Mouse (Mus musculus) kidney, postnatal 36 days (tissue): ENCODE results near the gene Cdh4.

ENCODE experiments used
- DNase-seq, 2 experiments: peaks; one replicate each; pipeline ENCODE4 v3.0.0; 2021 to 2022; ENCODE audit warnings: mixed read lengths in 2 of 2

The Cdh4 gene

DNA sequence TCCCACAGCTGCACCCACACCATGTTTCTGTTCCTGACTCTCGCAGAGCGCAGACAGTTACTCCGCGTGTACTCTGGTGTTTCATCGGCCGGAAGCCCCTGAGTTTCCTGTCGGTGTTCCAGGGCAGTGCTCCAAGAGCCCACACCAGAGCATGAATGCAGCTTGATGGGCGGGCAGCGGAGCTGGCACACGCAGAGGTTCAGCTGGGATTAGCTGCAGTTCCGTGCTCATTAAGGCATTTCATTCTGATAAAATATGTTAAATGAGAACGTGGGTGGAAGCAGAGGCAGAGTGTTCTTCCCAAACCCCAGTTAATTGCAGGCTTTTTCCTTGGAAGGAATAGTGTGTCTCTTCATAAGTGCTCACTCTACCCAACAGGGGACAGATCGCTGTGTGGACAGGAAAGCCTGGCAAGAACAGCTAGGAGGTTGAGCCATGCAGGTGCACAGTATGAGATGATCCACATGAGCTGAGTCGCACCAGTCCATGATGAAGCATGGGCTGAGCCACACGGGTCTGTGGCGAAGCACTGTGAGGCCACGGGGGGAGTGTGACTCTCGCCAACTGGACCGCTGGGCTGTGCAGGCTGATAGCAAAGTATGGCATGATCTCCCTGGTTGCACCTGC is 357.8 kb downstream of the Cdh4 start:
- peak; percentile 5 to 40 for DNase-seq

DNA sequence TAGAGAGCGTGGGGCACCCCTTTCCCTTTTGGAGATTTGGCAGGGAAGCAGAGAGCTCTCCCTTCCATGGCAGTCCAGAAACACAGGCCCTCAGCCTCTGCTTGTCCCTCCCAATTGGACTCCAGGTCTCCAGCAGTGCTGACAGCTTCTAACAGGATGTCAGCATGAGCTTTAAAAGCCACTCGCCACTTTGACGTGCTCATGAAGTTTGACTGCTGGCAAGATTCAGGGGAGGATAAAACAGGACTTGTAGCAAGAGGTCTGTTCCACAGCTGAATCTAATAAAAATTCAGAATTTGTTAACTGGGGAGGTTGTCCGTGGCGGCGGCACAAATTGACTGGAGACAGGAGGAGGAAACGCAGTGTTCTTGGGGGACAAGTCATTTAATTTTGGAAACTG is 358.8 kb downstream of the Cdh4 start:
- no peak for DNase-seq

DNA sequence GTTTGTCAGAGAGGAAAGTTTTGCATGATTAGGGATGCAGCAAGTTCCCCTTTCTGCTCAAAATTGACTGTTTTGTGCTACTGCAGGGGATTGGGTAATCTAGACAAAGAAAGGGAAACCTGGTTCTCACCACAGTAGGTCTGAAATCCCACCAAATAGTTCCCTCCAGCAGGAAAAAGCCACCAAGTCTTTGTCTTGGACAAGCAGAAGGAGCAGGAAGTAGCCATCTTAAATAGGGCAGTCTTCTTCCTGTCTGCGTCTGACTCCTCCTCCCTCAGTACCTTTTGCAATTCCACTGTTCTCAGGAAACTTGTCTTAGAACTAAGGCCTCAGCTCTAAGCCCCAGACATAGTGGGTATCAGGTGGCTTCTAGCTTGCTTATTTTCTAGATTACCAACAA is 360.2 kb downstream of the Cdh4 start:
- no peak for DNase-seq

DNA sequence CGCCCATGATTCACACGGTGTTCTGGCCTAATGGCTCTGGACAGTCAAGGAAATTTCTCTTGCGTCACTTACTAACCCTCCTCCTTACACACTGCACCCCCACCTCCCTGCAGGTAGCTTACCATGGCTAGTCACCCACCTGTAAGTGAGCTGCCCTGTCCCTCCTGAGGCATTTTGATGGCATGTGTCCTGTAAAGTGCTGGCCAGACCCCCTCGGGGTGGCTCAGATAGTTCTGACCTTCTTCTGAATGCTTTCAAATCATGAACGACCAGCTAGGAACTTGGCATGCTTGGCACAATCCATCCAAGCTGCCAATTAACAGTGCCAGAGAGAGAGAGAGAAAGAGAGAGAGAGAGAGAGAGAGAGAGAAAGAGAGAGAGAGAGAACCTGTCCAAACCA is 368.9 kb downstream of the Cdh4 start:
- no peak for DNase-seq

DNA sequence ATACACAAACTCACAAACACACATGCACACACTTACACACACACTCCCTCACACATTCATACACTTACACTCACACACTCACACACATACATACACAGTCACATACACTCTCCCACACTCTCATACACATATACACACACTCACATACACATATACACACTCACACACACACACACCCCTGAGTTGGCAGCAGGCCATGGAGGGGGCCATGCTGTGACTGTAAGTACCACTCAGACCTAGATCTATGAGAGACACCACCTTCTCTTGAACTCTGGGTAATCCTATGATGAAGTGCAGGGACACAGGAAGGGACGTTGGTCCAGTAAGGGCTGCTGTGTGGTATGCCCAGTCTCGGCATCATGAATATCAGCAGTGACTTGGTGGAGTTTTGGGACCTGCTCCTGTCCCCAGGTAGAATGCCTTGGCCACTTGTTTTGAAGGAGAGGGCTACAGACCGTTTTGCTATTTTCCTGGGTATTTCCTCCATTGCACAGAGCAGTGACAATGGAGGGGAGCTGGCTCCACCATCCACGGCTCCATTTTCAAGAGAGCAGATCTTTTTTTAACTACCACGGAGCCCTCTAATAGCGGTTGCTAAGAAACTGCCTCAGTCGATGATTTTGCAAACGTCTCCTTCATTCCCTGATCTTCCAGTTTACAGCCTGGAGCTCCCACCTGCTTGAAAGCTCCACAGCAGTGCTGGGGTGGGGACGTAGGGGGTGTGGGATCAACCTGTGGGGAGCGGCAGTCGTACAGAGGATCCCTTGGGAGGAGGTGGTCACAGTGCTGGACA is 371.0 kb downstream of the Cdh4 start:
- DNase-seq, result no peak

DNA sequence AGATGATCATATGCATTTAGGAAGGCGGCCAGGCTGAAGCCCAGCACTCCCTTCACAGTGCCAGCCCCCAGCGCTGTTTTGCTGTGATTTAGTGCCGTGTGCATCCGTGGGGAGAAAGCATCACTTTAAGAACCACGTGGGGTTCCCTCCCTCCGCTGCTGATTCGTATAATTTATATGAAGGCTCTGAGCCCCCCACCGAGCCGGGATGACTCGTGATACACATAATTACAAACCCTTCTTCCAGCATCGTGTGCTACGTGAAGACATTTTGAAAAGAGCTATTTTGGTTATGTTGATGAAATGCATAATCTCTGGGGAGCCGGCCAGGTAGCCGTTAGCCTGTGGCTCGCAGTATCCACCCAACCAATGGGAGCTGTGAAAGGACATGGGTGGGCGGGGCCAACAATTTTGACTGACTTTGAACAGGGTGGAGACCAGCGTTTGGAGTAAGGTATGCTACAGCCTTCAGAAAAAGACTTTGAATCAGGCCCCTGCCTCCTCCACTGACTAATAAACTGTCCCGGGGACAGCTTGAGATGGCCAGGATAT is 382.6 kb downstream of the Cdh4 start:
- peak in 1 of 2 experiments; percentile 40 for DNase-seq

DNA sequence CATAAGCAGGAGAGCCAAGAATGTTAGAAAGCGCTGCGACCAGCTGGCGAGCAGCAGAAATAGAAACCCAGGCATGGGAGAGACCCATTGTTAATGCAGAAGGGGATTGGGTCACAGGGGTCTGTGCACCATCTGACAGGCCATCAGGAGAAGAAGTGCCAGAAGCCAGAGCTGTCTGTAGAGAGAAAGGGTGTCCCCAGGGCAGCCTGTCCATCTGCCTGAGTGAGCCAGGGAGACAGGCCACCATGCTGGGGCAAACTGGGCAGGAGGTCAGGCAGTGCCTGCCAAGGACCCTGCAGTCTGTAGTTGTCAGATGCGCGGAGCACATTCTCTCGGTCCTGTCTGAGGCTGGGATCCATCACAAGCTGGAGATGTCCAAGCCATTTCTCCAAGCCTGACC is 386.7 kb downstream of the Cdh4 start:
- DNase-seq, result no peak

DNA sequence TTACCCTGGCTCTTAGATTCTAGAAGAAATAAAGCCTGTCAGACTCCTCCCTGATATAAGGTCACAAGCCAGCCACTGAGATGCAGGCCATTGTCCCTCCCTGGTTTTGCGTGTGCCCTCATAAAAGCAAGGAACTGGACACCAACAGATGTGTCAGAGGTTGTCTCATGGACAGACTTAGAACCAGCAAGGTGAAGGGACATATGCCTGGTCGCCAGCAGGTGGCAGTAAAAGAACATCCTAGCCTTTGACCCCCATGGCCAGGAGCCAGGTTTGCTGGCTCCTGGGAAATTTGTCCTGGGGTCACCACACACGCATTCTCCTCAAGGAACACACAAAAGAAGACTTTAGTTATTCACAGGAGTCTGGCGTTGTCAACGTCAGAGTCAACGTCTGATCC is 387.7 kb downstream of the Cdh4 start:
- peak; percentile 16 to 70 for DNase-seq

DNA sequence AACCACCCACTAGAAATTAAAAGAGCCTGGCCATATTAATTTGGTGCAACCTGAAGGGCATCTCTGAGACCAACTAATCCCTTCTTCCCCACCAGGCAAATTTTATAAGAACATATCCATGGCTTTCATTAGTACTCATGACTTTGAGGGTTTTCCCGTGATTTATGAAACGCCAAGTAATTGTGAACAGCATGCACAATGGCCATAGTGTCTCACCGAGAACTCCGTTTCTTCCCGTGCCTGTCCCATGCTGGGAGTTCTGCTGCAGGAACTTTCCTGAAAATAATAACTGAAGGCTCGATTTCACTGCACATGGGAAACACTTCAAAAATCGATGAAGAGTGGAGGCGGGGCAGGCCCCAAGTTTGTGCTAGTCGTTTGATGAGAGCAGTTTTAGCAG is 392.7 kb downstream of the Cdh4 start:
- DNase-seq, result no peak

DNA sequence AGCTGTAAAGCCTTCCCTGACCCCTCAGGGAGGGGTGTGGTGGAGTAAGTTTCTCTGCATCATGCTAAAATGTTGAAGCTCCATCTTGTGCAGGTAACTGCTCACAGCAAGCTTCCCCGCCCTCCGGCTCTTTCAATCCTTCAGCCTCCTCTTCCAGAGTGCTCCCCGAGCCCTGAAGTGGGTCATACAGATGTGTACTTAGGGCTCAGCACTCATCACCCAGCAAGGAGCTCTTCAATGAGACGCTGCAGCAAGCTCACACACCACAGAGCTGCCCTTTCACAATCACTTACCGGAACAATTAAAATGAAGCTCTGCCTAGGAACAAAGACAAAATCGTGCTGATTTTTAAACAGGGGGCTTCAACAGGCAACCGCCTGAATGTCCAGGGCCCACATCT is 393.3 kb downstream of the Cdh4 start:
- DNase-seq, result no peak

DNA sequence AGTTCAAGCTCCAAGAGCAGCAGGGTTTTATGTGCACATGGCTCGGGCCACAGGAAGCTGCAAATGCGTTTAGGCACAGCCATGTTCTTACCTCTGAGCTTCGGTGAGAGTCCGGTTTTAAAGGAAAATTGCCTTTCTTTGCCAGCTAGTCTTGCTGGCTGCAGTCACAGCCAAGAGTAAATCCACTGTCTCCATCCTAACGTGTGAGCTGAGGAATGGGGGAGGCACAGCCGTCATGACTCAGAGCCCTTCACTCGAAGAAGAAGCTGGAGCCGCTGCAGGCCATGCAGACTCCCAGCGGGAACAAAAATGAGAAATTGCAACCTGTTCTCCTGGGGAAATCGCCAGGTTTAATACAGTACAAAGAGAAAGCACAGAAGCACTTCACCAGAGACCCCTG is 395.0 kb downstream of the Cdh4 start:
- DNase-seq, result no peak

DNA sequence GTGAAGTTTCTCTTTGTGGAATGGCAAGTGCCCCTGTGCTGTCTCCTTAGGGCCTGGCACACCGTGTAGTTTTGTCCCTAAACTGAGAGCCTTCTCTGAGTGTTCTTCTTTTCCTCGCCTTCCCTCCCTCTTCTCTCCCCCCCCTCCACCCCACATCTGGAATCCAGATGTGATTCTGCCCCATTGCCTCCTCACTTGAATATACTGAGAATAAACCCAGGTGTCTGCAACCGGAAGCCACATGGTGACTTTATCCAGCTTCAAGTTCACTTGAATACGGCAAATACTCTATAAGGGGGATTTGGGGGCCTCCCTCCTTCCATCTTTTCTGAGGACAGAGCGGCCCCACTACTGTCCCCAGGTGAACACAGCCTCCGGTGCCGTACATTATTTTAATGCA is 395.8 kb downstream of the Cdh4 start:
- DNase-seq, result no peak

DNA sequence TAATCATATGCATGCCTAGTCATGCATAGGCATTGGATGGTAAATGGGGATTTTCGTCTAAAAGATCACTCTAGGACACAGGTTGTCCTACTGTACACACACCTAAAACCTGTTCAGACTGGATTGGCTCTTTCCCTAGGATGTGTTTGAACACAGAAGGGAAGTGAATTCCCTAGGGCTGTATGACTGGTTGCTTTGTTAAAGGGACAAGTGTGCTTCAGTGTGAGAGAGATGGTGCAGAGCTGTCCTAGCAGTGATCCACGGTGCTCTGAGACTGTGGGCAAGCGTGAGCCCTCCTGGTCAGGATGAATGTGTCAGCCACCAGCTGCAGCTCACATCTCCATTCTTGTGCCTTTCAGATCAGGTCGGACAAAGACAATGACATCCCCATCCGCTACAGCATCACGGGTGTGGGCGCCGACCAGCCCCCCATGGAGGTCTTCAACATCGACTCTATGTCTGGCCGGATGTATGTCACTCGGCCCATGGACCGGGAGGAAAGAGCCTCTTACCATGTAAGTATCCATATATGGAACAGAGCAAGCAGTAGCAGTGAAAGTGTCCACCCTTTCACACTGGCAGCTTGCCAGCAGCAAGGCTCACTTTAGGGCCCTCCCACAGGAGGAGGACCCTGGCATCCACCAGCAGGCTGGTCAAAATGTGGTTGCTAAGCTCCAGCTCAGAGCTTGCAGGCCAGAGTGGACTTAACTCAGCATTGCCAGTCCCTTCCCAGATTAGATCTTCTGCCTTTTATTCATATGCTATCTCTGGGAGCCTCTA is 400.6 kb downstream of the Cdh4 start:
- peak in 1 of 2 experiments; percentile 8 for DNase-seq

DNA sequence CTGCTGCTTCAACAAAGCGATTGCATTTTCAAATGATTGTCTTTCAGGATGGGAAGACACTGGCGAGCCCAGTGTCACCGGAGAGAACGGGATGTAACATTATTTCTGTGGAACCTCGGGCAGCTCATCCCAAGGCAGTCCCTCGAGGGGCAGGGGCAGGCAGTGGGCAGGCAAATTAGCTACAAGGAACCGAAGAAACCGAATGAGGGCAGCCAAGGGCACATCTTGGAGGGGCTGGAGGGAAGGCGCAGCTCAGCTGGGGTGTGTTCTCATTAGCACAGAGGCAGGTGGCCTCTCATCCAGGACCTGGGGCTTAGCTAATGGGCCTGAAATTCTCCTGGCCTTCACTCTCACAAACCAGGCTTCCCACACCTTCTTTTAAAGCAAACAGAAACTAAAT is 407.5 kb downstream of the Cdh4 start:
- DNase-seq, result no peak

DNA sequence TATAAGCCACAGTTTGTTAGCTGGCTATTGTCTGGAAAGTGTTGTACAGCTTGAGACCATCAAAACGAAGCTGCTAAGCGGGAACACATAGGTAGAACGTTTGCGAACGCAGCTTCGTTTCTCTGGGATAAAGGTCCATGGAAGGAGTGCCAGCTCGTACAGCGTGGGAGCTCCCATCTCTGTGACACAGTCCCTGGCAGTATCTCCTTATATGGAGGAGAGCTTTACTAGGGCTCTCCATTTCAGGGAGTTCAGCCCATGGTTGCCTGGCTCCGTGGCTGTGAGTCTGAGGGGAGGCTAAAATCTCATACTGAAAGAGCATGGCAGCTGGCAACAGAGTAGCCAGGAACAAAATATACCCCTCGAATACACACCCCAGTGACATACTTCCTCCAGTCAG is 409.9 kb downstream of the Cdh4 start:
- no peak for DNase-seq

DNA sequence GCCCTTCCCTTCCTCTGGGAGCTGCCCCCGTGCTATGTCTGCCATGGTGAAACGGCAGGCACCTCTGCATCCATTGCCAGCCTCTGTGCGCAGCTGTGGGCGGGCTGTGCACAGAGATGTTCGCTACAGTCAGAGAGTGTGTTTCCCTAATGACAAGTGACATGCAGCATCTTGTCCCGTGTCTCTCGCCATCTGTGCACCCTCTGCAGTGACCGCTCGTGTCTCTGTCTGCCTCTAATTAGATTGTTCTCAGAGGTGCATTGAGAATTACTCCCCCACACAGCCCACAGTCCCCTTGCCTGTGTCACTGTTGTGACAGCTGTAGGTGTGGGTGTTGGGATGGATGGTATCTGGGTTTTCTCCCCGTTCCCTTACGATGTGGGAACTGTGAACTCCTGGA is 410.6 kb downstream of the Cdh4 start:
- no peak for DNase-seq

DNA sequence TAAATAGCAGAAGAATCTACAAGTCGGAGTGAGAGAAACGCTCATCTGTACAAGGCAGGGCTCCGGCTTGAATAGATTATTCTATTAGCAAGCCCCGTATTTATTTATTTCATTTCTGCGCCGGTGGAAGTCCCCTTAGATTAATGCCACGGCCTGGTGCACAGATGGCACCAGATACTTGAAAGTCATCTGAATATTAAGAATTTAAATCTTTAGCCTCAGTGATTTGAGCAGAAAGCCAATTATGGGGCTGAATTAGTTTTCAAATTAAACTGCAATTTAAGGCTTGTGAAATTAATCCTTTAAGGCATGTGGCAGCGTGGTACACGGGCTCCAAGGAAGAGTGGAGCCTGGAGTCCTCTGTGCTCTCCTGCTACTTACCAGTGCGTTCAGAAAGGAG is 411.7 kb downstream of the Cdh4 start:
- DNase-seq, result no peak

DNA sequence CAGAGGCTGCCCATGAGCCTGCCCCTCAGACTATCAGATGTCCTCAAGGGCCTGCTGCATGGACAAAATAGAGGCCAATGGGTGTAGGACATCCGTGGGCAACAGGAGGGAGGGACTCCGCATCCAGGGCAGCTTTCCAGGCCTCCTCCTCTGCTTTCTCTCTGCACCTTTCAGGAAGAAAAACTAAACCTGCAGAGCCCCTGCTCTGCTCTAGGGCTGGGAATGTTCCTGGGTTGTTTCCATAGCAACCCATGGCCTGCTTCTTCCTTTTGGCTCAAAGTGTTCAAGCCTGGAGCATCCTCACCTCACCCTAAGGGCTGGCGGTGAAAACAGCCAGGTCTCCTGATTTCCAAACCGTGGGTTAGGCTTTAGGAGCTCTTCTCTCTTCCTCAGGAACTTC is 414.9 kb downstream of the Cdh4 start:
- DNase-seq, result no peak

DNA sequence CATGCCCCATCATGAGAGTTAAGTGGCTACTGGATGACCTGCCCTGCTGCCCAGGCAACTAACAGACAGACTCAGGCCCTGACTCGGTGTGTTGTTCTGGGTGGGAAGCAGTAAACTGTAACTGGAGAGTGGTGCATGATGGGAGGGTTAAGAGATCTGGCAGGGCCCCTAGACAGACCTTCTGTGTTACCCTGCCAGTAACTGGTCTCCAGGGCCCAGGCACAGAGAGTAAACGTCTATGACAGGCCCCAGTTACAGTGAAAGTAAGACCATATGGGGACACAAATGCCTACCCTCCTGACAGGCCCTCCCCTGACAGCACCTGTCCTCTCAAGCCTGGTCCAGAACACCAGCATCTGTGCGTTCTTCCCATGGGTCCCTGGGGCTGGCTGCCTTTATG is 420.4 kb downstream of the Cdh4 start:
- DNase-seq, result no peak

DNA sequence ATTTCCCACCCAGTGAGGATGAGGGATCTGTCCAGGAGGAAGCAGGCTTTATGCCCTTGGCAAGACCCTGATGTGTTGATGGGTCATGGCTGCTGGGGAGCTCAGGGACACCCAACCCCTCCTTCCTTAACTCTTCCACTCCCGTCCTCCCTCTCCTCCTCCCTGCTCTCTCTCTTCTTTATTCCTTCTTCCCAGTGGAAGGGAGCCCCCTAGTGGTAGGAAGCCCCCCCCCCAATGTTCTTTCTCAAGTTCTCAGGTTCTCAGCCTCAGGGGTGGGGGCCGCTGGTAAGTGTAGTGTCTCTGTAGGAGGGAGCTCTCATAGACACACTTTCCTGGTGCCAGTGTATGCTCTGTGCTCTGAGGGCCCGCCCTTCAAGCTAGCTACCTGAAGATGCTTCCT is 421.0 kb downstream of the Cdh4 start:
- DNase-seq, result peak in 1 of 2 experiments; percentile 29

DNA sequence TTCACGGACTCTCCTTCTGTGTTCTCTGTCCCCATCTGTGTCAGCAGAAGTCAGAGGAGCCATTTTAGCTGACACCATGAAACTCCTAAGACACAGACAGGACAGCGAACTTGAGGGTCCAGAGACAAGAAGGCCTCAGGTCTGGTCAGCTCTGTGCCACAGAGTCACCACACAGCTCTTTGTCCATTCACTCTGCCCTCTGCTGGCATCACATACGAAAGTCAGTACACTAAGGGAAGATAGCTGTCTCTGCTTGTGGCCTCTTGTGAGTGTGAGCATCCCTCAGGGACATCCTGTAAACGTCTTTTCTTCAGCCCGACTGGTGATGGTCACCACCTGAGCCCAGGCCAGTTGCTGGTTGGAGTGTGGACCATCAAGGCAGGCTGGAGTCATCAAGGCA is 422.9 kb downstream of the Cdh4 start:
- DNase-seq, result no peak

DNA sequence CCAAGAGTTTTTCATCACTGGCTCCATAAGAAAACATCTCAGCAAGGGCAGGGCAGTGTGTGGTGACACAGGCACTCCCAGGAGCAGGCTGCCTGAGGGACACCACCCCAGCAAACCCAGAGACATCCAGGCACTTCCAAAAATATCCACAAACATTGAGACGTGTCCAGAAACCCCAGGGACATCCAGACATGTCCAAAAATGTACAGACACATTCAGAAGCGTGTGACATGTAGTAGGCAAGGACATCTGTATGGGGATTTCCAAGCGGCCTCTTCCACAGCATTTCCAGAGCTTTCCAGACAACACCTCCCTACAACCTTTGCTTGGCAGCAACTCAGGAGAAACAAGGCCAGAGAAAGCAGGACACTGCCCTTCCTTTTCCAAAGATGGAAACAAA is 425.4 kb downstream of the Cdh4 start:
- no peak for DNase-seq

DNA sequence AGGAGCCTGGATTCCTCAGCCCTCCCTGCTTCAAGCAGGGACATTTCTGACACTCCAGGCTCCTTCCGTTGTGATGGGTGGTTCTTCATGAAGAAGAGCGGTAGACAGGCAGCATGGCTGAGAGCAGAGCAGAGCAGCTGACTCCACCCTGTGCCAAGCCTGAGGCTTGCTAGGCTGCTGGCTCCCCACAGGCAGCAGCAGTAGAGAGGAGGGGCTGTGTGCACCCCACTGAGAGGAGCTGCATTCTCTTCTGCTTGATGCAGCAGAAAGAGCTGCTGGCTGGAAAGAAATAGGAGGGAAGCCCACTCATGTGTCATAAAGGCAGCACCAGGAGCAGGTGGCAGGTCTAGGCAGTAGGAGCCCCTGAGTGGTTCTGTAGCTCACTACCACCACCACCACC is 427.6 kb downstream of the Cdh4 start:
- no peak for DNase-seq

DNA sequence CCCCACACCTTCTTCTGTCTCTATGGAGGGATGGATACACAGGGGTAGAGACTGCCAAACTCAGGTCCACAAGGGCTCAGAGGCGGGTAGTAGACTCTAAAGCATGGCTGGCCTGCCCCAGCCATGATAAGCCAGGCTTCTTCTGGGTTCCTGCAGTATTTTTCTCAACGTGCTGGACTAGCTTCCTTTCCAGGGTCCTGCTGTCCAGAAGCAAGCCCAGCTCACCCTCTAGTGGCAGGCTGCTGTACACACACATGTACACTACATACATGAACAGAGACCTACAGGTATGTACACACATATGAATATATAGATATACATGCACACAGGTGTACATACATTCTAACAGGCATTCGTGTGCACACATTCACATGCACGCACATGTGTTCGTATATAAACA is 430.5 kb downstream of the Cdh4 start:
- DNase-seq, result peak; percentile 7 to 53
